Mouse (Mus musculus) liver, adult 2 months (tissue): ENCODE results near the gene Erp27. TPM values are rescaled to one million over a fixed set of nuclear protein-coding genes. Genes with fewer than 3 reads are reported as not detected.
A peak's percentile ranks its signal among the peaks of the same experiment; 100 is the strongest.

Source experiments
- DNase-seq: peaks from one replicate; pipeline ENCODE4 v3.0.0-alpha.2; 2011; ENCODE audit warnings: low read depth, low spot score; ENCODE audit errors: extremely low read depth
- H3K27ac ChIP-seq: fragments of 200-500 bp; replicated peaks from 2 replicates; pipeline ENCODE4 v1.5.1; 2012; ENCODE audit warnings: low read depth, mild to moderate bottlenecking, control low read depth, inconsistent platforms, low read length; ENCODE audit not compliant: insufficient read depth
- H3K27me3 ChIP-seq: fragments of 200-500 bp; 2 replicates; pipeline ENCODE4 v1.6.1; 2012; ENCODE audit warnings: mild to moderate bottlenecking, moderate library complexity, low read length, inconsistent platforms; ENCODE audit not compliant: control insufficient read depth, insufficient read depth
- H3K36me3 ChIP-seq: fragments of 200-500 bp; 2 replicates; pipeline ENCODE4 v1.6.1; 2012; ENCODE audit warnings: low read length, inconsistent platforms; ENCODE audit not compliant: control insufficient read depth, insufficient read depth
- H3K4me1 ChIP-seq: fragments of 200-500 bp; 2 replicates; pipeline ENCODE4 v1.6.1; 2011; ENCODE audit warnings: low read length; ENCODE audit not compliant: control insufficient read depth, insufficient read depth
- H3K4me3 ChIP-seq: fragments of 200-500 bp; 2 replicates; pipeline ENCODE4 v1.5.1; 2011; ENCODE audit warnings: low read depth, mild to moderate bottlenecking, control low read depth, low read length, moderate library complexity; ENCODE audit not compliant: insufficient read depth
- H3K79me2 ChIP-seq: fragments of 200-500 bp; 2 replicates; pipeline ENCODE4 v1.6.1; 2012; ENCODE audit warnings: inconsistent platforms, mild to moderate bottlenecking, low read length, moderate library complexity; ENCODE audit not compliant: control insufficient read depth, insufficient read depth
- H3K9ac ChIP-seq: fragments of 200-500 bp; 2 replicates; pipeline ENCODE4 v1.6.1; 2012; ENCODE audit warnings: low read depth, mild to moderate bottlenecking, control low read depth, inconsistent platforms, low read length
- CTCF ChIP-seq: fragments of 200-500 bp; IDR thresholded peaks from 2 replicates; pipeline ENCODE4 v1.5.1; 2011; ENCODE audit warnings: low read depth, low read length, control low read depth
- POLR2A ChIP-seq: fragments of 200-500 bp; IDR thresholded peaks from 2 replicates; pipeline ENCODE4 v1.6.1; 2011; ENCODE audit warnings: low read length, control low read depth; ENCODE audit not compliant: insufficient read depth; ENCODE audit errors: extremely low read depth
- WGBS: fragments of 180-500 bp; shearing (Covaris S2); methylation state at CpG from one replicate; pipeline ENCODE4 v1.1.7; 2018; 5-methylcytosine and 5-hydroxymethylcytosine counted together
- polyA plus RNA-seq: library from polyadenylated mRNA; depleted of rRNA; stranded (reverse); fragments of >200 nt; gene quantifications from 2 replicates; pipeline ENCODE4 v1.2.3, GENCODE M21; 2012; rRNA removed
- total RNA-seq: library from RNA; depleted of rRNA; stranded (reverse); fragments of >200 nt; gene quantifications from 2 replicates; pipeline ENCODE4 v1.2.3, GENCODE M21; 2014; rRNA removed

Gene Erp27
- total and polyA plus RNA-seq, 2 experiments = 0.55 to 1.8 TPM

GRCm38 (mm10) chr6:136866150-136866549 lies 55.8 kb downstream of the Erp27 start:
- 90% methylated on average over 4 of the region's 4 CpGs for WGBS
- Histone ChIP-seq H3K27ac (no peak overlapping the region), H3K36me3 (no peaks in the 10 kb centered on the region), H3K9ac (no peak overlapping the region), H3K27me3 (no peaks in the 10 kb centered on the region), H3K4me1 (no peaks in the 10 kb centered on the region), H3K79me2 (no peaks in the 10 kb centered on the region), H3K4me3 (no peak overlapping the region)
- DNase-seq = no peak
- TF ChIP-seq POLR2A = no peak
- no peak for TF ChIP-seq CTCF

GRCm38 (mm10) chr6:136865360-136865759 lies 56.6 kb downstream of the Erp27 start:
- TF ChIP-seq CTCF (no peak), POLR2A (no peak)
- Histone ChIP-seq H3K9ac (no peak overlapping the region), H3K4me1 (no peaks in the 10 kb centered on the region), H3K36me3 (no peaks in the 10 kb centered on the region), H3K27me3 (no peaks in the 10 kb centered on the region), H3K79me2 (no peaks in the 10 kb centered on the region), H3K27ac (no peak overlapping the region), H3K4me3 (no peak overlapping the region)
- DNase-seq = no peak
- 87% methylated on average over 5 of the region's 5 CpGs for WGBS

GRCm38 (mm10) chr6:136861020-136861419 lies 61.0 kb downstream of the Erp27 start:
- H3K27ac ChIP-seq = no peak overlapping the region
- no peaks in the 10 kb centered on the region for H3K79me2 ChIP-seq
- DNase-seq = peak; percentile 55
- peak overlapping the region; percentile 60 for H3K9ac ChIP-seq
- no peaks in the 10 kb centered on the region for H3K4me1 ChIP-seq
- H3K36me3 ChIP-seq = no peaks in the 10 kb centered on the region
- WGBS = 42% methylated on average over 9 of the region's 9 CpGs
- no peak for TF ChIP-seq POLR2A
- peak; percentile 31; the same call in 1 of the 2 replicates for TF ChIP-seq CTCF
- H3K4me3 ChIP-seq = no peak overlapping the region
- H3K27me3 ChIP-seq = no peaks in the 10 kb centered on the region

- H3K27ac ChIP-seq = peak overlapping the region; percentile 45
- no peaks in the 10 kb centered on the region for H3K27me3 ChIP-seq
- no peaks in the 10 kb centered on the region for H3K36me3 ChIP-seq
- H3K4me3 ChIP-seq = no peak overlapping the region
- no peak for TF ChIP-seq CTCF
- no peak for TF ChIP-seq POLR2A
- H3K4me1 ChIP-seq = no peaks in the 10 kb centered on the region
- no peak for DNase-seq
- H3K79me2 ChIP-seq = no peaks in the 10 kb centered on the region
- H3K9ac ChIP-seq = no peak overlapping the region
- 60% methylated on average over 8 of the region's 8 CpGs for WGBS
Measured at GRCm38 (mm10) chr6:136858420-136858819, 63.6 kb downstream of the Erp27 start.

- DNase-seq = peak; percentile 44
- WGBS = 26% methylated on average over 11 of the region's 11 CpGs
- Histone ChIP-seq H3K27ac (peak overlapping the region; percentile 63), H3K4me1 (no peaks in the 10 kb centered on the region), H3K36me3 (no peaks in the 10 kb centered on the region), H3K79me2 (no peaks in the 10 kb centered on the region), H3K4me3 (peak overlapping the region; percentile 44; the same call in 1 of the 2 replicates), H3K27me3 (no peaks in the 10 kb centered on the region), H3K9ac (0 out of 2 replicates have a peak overlapping the region, but pooled peaks have one; percentile 23)
- TF ChIP-seq CTCF (no peak), POLR2A (no peak)
Measured at GRCm38 (mm10) chr6:136857873-136858260, 64.1 kb downstream of the Erp27 start.

Other genes starting within 250 kb of the Erp27 start
- gene Gucy2c, start 140.4 kb downstream of the Erp27 start, total RNA-seq = 0.55 and 2.6 TPM in 2 replicates
- gene Gucy2c, start 140.4 kb downstream of the Erp27 start, polyA plus RNA-seq = 0.17 and 0.56 TPM in 2 replicates
- gene Hist4h4, start 117.8 kb downstream of the Erp27 start, total RNA-seq = 8.8 and 9.9 TPM in 2 replicates
- 0.15 and 0.21 TPM in 2 replicates for gene Hist4h4, start 117.8 kb downstream of the Erp27 start, polyA plus RNA-seq
- 53.1 and 63.8 TPM in 2 replicates for gene H2afj, start 113.9 kb downstream of the Erp27 start, total RNA-seq
- gene H2afj, start 113.9 kb downstream of the Erp27 start, polyA plus RNA-seq = 90.3 and 103 TPM in 2 replicates
- 0.18 and 1.1 TPM in 2 replicates for gene BC049715, start 94.6 kb downstream of the Erp27 start, total RNA-seq
- gene BC049715, start 94.6 kb downstream of the Erp27 start, polyA plus RNA-seq = 0.09 and 0.61 TPM in 2 replicates
- 6.6 and 9.0 TPM in 2 replicates for gene Wbp11, start 93.9 kb downstream of the Erp27 start, total RNA-seq
- gene Wbp11, start 93.9 kb downstream of the Erp27 start, polyA plus RNA-seq = 13.6 and 18.0 TPM in 2 replicates
- 0.07 TPM in 1 of 2 replicates, not detected in the other for gene Smco3, start 86.7 kb downstream of the Erp27 start, total RNA-seq
- gene Smco3, start 86.7 kb downstream of the Erp27 start, polyA plus RNA-seq = not detected in 2 replicates
- gene Art4, start 64.4 kb downstream of the Erp27 start, total RNA-seq = 1.8 and 1.9 TPM in 2 replicates
- 0.93 and 1.1 TPM in 2 replicates for gene Art4, start 64.4 kb downstream of the Erp27 start, polyA plus RNA-seq
- gene Mgp, start 46.4 kb downstream of the Erp27 start, total RNA-seq = 10.0 and 10.9 TPM in 2 replicates
- gene Mgp, start 46.4 kb downstream of the Erp27 start, polyA plus RNA-seq = 7.3 and 11.9 TPM in 2 replicates
- gene Pde6h, start 1.7 kb upstream of the Erp27 start, total RNA-seq = under 0.01 and 0.07 TPM in 2 replicates
- 0.05 TPM in 1 of 2 replicates, not detected in the other for gene Pde6h, start 1.7 kb upstream of the Erp27 start, polyA plus RNA-seq
- 5.3 and 7.7 TPM in 2 replicates for gene Arhgdib, start 19.7 kb upstream of the Erp27 start, total RNA-seq
- 10.3 and 11.9 TPM in 2 replicates for gene Arhgdib, start 19.7 kb upstream of the Erp27 start, polyA plus RNA-seq
- 2.2 and 2.8 TPM in 2 replicates for gene Rerg, start 248.3 kb upstream of the Erp27 start, total RNA-seq
- gene Rerg, start 248.3 kb upstream of the Erp27 start, polyA plus RNA-seq = 1.3 and 2.2 TPM in 2 replicates